Mouse (Mus musculus) bone marrow macrophage, adult 2 months (primary cell): ENCODE measurements around the gene Scd3. TPM values are rescaled to one million over a fixed set of nuclear protein-coding genes. Genes with fewer than 3 reads are reported as not detected.

ENCODE experiments used
- H3K27ac ChIP-seq: 2 replicates; pipeline ENCODE4 v1.5.1; 2012; ENCODE audit warnings: low read depth, low read length; ENCODE audit not compliant: insufficient read depth
- H3K4me1 ChIP-seq: 2 replicates; pipeline ENCODE4 v1.6.1; 2012; ENCODE audit warnings: low read length; ENCODE audit not compliant: control insufficient read depth, insufficient read depth
- H3K4me3 ChIP-seq: 2 replicates; pipeline ENCODE4 v1.5.1; 2012; ENCODE audit warnings: mild to moderate bottlenecking, low read length, moderate library complexity; ENCODE audit not compliant: insufficient read depth
- CTCF ChIP-seq: IDR thresholded peaks from 2 replicates; pipeline ENCODE4 v1.5.1; 2012; ENCODE audit warnings: low read depth, mild to moderate bottlenecking, low read length, moderate library complexity
- POLR2A ChIP-seq: IDR thresholded peaks from 2 replicates; pipeline ENCODE4 v1.6.1; 2012; ENCODE audit warnings: mild to moderate bottlenecking, low read depth, low read length, borderline replicate concordance
- polyA plus RNA-seq: library from polyadenylated mRNA; stranded (reverse); fragments of >200 nt; gene quantifications from 2 replicates; pipeline ENCODE4 v1.2.4, GENCODE M21; 2012; ENCODE audit not compliant: missing spikeins, insufficient read depth, insufficient read length

Gene Scd3
- not detected in 2 replicates for polyA plus RNA-seq

DNA sequence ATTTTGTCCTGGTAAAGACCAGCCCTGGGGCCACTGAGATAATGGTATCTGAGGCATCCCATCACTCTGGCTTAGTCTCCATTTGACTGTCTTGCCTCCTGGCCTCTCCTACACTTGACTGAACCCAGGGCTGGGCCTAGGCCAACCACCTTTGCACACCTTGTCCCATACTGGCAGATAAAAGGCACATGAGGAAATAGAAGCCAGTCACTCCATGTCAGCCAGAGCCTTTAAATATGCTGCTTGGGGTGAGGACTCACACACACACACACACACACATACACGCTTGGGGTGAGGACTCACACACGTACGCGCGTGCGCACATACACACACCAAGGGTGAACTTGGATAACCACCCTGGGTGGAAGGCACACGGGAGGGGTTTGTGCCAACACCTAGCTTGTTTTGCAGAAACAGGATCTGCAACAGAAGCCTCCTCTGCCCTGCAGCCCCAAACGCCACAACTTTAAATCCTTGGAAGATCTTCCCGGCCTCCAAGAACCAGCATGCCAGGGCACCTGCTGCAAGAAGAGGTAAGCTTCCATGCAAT is at the start of gene Scd3:
Scd3 (plus strand) TSS at position 255 of the 550 bp plus-strand sequence.
- Histone ChIP-seq H3K4me3 (no peak within 1 kb of the TSS), H3K27ac (no peak within 1 kb of the TSS), H3K4me1 (no peaks in the 10 kb centered on the region)
- no peak for TF ChIP-seq CTCF
- TF ChIP-seq POLR2A: no peak

DNA sequence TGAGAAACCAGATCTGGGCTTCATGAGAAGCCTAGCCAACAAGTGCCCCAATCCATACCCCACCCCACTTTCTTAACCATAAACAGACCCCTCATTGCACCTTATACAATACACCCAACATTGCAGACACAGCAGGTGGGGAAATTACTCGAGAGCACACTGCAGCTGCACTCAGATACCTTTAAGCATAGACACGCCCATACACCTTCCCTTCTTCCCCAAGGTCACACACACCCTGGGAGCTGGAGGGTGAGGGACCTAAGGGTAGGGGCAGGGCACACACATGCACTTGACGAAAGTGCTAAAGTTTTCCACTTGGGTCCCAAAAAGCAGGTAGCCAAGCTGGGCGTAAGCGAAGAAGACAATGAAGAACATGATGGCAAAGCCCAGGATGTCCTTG is 49.3 kb upstream of the Scd3 start:
- no peak overlapping the region for H3K4me3 ChIP-seq
- TF ChIP-seq POLR2A: no peak
- H3K4me1 ChIP-seq: no peaks in the 10 kb centered on the region
- no peak overlapping the region for H3K27ac ChIP-seq

DNA sequence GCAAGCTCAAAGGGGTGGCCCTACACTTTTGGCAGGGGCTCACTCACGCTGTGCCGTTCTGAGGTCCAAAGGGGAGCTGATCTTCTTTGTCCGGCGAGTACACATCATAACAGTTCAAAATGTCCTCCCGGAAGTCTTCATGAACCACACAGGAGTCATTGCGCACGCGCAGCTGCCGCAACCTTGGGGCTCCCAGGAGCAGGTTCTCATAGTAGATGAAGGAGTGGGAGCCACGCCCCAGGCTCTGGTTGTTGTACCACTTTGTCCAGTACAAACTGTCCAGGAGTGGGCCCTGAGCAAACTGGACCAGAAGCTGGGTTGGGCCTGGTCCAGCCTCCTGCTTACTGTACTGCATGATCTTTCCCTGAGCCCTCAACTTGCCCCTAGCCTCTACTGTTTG is 46.1 kb upstream of the Scd3 start:
- H3K4me1 ChIP-seq: no peaks in the 10 kb centered on the region
- H3K27ac ChIP-seq: no peak overlapping the region
- no peak overlapping the region for H3K4me3 ChIP-seq
- TF ChIP-seq CTCF (no peak), POLR2A (no peak)

DNA sequence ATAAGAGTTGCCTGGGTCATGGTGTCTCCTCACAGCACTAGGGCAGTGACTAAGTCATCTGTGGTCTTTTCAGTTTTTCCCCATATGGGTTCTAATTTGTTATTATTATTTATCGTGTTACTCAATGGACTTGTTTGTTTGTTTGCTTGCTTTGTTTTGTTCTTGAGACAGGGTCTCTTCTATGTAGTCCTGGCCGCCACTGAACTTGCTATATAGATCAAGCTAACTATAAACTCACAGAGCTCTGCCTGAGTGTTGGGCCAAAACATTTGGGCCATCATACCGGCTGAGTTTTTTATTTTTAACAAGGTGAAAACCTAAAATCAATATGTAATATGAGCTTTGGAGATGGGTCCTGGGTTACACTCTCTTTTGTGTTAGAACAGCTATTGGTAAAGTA is 43.7 kb upstream of the Scd3 start:
- Histone ChIP-seq H3K4me3 (no peak overlapping the region), H3K27ac (no peak overlapping the region), H3K4me1 (no peaks in the 10 kb centered on the region)
- TF ChIP-seq POLR2A: no peak
- TF ChIP-seq CTCF: no peak

DNA sequence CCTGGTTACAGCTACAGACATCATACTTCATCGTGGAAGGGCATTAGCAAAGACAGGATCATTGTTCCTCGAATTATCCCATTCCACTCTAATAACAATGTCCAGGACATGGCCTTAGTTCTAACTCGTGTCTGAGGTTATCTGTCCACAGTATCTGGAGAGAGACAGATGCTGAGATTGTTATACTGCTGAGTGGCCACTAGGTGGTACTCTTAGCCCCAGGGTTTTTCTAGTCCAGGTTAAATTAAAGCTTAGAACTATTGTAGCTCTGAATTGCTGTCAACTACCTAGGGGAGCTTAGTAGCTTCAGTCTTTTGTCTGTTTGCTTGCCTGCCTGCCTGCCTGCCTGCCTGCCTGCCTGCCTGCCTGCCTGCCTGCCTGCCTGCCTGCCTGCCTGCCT is 41.6 kb upstream of the Scd3 start:
- TF ChIP-seq POLR2A (no peak), CTCF (no peak)
- Histone ChIP-seq H3K4me3 (no peak overlapping the region), H3K27ac (no peak overlapping the region), H3K4me1 (no peaks in the 10 kb centered on the region)

DNA sequence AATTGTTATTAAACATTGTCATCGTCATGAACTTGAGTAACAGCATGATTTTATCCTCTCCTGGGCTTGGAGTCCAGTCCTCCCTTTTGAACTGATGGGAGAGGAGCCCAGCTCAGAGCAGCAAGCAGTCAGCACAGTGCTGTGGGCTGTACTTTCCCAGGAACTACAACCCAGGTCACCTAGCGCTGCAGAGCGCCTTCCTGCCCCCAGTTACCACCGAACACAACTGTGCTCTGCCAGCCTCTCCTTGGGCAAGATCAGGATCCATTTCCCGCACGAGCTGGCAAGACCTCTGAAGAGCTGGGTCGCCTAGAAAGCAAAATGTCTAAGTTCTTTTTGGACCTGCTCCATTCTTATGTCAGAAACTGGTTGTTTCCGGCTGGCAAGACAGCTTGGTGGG is 28.2 kb upstream of the Scd3 start:
- no peak for TF ChIP-seq CTCF
- Histone ChIP-seq H3K27ac (no peak overlapping the region), H3K4me3 (no peak overlapping the region), H3K4me1 (no peaks in the 10 kb centered on the region)

DNA sequence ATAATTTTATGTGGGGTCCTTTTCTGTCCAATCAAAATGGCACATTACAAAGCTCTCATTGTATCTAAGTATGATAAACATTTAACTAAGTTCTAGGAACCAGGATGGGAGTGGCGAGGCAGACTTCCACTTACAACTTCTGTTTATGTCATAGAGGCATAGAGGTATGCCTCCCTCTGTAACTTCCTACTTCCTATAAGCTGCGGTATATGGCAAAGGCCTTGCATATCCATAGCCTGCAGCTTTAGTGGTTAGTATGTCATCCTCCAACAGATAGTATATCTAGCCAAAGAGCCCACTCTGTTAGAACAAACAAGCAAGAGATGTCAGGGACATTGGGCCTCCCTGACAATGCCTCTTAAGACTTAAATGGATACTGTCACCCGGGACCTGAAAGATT is 26.3 kb upstream of the Scd3 start:
- Histone ChIP-seq H3K4me1 (no peaks in the 10 kb centered on the region), H3K4me3 (no peak overlapping the region), H3K27ac (no peak overlapping the region)
- TF ChIP-seq CTCF: no peak
- no peak for TF ChIP-seq POLR2A

DNA sequence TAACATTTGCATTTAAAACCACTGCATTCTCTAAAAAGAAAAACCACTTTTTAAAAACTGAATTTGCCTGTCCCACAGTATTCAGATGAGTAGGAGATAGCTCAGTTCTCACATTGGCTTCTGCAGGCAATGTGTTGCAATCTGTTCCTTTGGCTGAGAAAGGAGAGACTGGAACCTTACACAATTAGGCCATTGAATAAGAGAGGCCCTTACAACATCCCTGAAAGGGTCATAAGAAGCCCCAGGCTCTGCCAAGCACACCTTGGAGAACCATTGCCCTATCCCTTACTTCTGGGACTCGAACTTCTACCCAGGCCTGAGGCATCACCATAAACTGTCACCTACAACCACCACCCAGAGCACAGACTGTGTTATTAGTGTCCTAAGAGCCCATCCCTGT is 22.6 kb upstream of the Scd3 start:
- no peak for TF ChIP-seq POLR2A
- TF ChIP-seq CTCF: no peak
- Histone ChIP-seq H3K27ac (no peak overlapping the region), H3K4me3 (no peak overlapping the region), H3K4me1 (no peaks in the 10 kb centered on the region)

DNA sequence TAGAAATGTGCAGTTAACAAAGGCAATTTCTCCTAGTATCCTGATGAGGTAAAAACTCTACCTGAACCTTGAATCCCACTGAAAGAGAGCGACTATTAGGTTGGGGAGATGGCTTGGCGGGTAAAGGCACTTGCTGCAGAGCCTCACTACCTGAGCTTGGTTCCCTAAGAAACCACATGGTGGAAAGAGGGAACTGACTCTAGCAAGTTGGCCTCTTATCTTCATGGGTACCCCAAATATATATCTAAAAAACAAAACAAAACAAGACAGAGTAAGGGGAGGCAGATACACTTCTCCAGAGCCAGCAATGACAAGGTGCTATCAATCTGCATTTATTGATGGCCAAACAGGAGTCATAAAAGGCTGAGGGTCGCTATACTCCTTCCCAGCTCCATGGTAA is 19.1 kb upstream of the Scd3 start:
- Histone ChIP-seq H3K4me3 (no peak overlapping the region), H3K27ac (no peak overlapping the region), H3K4me1 (no peaks in the 10 kb centered on the region)
- TF ChIP-seq CTCF: no peak
- TF ChIP-seq POLR2A: no peak

DNA sequence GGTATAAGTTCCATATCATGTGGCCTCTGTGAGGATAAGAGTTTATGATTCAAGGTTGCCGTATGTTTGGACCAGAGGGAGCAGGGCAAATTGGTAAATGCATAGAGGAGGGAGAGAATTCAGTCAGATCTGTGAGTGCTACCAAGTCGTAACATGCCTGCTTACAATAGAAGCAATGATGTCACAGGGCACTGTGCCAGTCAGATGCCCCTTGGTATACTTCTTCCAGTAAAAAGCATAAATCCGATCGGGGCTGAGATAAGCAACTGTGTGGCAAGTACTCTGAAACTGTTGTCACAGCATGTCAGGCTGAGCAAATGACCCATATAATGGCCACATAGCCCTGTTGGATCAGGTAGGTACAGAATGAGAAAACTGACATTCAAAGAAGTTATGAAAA is 14.0 kb upstream of the Scd3 start:
- Histone ChIP-seq H3K4me3 (no peak overlapping the region), H3K27ac (no peak overlapping the region), H3K4me1 (peaks cover 17% of the 10 kb centered on the region)
- TF ChIP-seq POLR2A: no peak
- TF ChIP-seq CTCF: no peak

DNA sequence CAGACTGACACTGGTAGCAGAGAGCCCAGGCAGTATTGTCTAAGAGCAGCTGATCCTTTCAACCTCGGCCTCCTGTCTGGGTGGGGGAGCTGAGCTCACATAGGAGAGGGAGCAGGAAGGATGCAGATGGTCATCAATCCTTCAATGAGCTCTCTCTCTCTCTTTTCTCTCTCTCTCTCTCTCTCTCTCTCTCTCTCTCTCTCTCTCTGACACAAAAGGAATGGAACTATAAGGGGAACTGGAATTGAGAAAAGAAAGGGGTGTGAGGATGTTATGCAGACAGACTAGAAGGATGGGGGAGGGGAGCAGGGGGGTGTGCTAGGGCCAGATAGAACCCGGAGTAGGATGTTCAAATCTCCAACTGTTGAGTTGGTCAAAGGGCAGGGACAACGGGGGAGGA is 10.7 kb upstream of the Scd3 start, which contains the start of gene Pkd2l1:
Pkd2l1 (minus strand) TSS at position 101 of the 400 bp plus-strand sequence.
- H3K4me1 ChIP-seq: peaks cover 27% of the 10 kb centered on the region
- H3K4me3 ChIP-seq: no peak within 1 kb of the TSS
- H3K27ac ChIP-seq: no peak within 1 kb of the TSS
- no peak for TF ChIP-seq CTCF
- TF ChIP-seq POLR2A: no peak
